Mouse (Mus musculus) right cerebral cortex, postnatal 14 days (tissue): ENCODE data around the gene Mansc1.
"Not testable (repeated sequence)": the region's sequence is repeated elsewhere in the genome, so short reads cannot be mapped to it uniquely, and the experiment has no call there.

Experiments
- DNase-seq: peaks from one replicate; pipeline ENCODE4 v3.0.0; 2022

Gene Mansc1

GRCm38 (mm10) chr6:134631947-134632687, at the start of gene Mansc1:
Gene Mansc1, minus strand, starts transcription at chr6:134632488.
- peak; percentile 65 for DNase-seq

- DNase-seq, result not testable (repeated sequence)
These were observed 47.0 kb upstream of the Mansc1 start for GRCm38 (mm10) chr6:134679330-134679729.

GRCm38 (mm10) chr6:134678037-134678436, 45.7 kb upstream of the Mansc1 start:
- no peak for DNase-seq

GRCm38 (mm10) chr6:134677504-134677903, 45.2 kb upstream of the Mansc1 start:
- no peak for DNase-seq

GRCm38 (mm10) chr6:134673712-134674111, 41.4 kb upstream of the Mansc1 start:
- DNase-seq, result not testable (repeated sequence)

GRCm38 (mm10) chr6:134670881-134671411, 38.7 kb upstream of the Mansc1 start:
- DNase-seq, result no peak

- no peak for DNase-seq
These were observed 37.0 kb upstream of the Mansc1 start for GRCm38 (mm10) chr6:134669179-134669865.

- no peak for DNase-seq
These were observed 36.2 kb upstream of the Mansc1 start for GRCm38 (mm10) chr6:134668519-134668918.

GRCm38 (mm10) chr6:134665817-134666216, 33.5 kb upstream of the Mansc1 start:
- no peak for DNase-seq

GRCm38 (mm10) chr6:134664573-134664972, 32.3 kb upstream of the Mansc1 start:
- DNase-seq, result no peak

- DNase-seq, result no peak
These were observed 28.6 kb upstream of the Mansc1 start for GRCm38 (mm10) chr6:134660714-134661406.

GRCm38 (mm10) chr6:134659108-134659958, 27.0 kb upstream of the Mansc1 start:
- peak; percentile 39 for DNase-seq

- no peak for DNase-seq
These were observed 24.2 kb upstream of the Mansc1 start for GRCm38 (mm10) chr6:134656527-134656926.

GRCm38 (mm10) chr6:134648356-134648755, 16.1 kb upstream of the Mansc1 start:
- DNase-seq, result no peak

GRCm38 (mm10) chr6:134647621-134648020, 15.3 kb upstream of the Mansc1 start:
- DNase-seq, result no peak

GRCm38 (mm10) chr6:134646835-134647234, 14.5 kb upstream of the Mansc1 start:
- DNase-seq, result no peak

- DNase-seq, result no peak
These were observed 11.0 kb upstream of the Mansc1 start for GRCm38 (mm10) chr6:134643296-134643695.

- no peak for DNase-seq
These were observed 9.6 kb upstream of the Mansc1 start for GRCm38 (mm10) chr6:134641738-134642446.

GRCm38 (mm10) chr6:134640485-134641475, 8.5 kb upstream of the Mansc1 start:
- peak; percentile 95 for DNase-seq

GRCm38 (mm10) chr6:134639900-134640299, 7.6 kb upstream of the Mansc1 start:
- DNase-seq, result no peak
